In genomic region chr15:89315190-89315731, GRCm38 (mm10) we compare ENCODE assay signal across 8 mouse cellular contexts. TPM values are rescaled to one million over a fixed set of nuclear protein-coding genes. Genes with fewer than 3 reads are reported as not detected.
DNase-seq lines count a peak whose midpoint lies in the region; ATAC-seq lines count a peak whose summit lies in the region.

Gene Sbf1, minus strand, starts transcription at chr15:89315311.

- DNase-seq in adipocyte (ENCODE audit: low spot score) = peak; percentile 97
- DNase-seq in embryo, embryonic 10 days (ENCODE audit: low spot score) = peak; percentile 98
- DNase-seq in gastrocnemius, postnatal 10 days = peak; percentile 98
- DNase-seq in induced T-regulatory cell, adult 2 months (ENCODE audit: low read depth) = peak; percentile 97
- peak; percentile 92 to 97 for DNase-seq in left cerebral cortex, adult 9 months (ENCODE audit: low spot score in 2 of 2)
- DNase-seq in right cerebral cortex, postnatal 14 days = peak; percentile 97
- peak; percentile 97 to 99 for DNase-seq in urinary bladder, postnatal 36 days (ENCODE audit: low spot score in 2 of 2)

- peak; percentile 94 for ATAC-seq in megakaryocyte progenitor cell, adult 5-6 weeks (replicated peaks; ENCODE audit: poor library complexity)

RNA-seq across cellular contexts. Expression of gene Sbf1, which starts in this region (rescaled TPM):
- 10 to 100 TPM; 50.1 to 70.5 TPM for total RNA-seq in gastrocnemius, postnatal 10 days (2021)
- total RNA-seq in megakaryocyte progenitor cell, adult 5-6 weeks (2015) = 92.1 and 94.9 TPM in 2 replicates
- total RNA-seq in megakaryocyte progenitor cell, adult 5-6 weeks (2017) = 50.0 and 52.1 TPM in 2 replicates

Comparison
In these comparisons a context has a peak if more than half of its experiments do, and no peak if none do; other contexts are left out.
1. Peak in every context shown above with its lines: DNase-seq and ATAC-seq.